Mouse (Mus musculus) MEL (cell line): Measurements from ENCODE around the gene Slc25a21. TPM values are rescaled to one million over a fixed set of nuclear protein-coding genes. Genes with fewer than 3 reads are reported as not detected.

ENCODE experiments used
- DNase-seq: peaks from one replicate; pipeline ENCODE4 v3.0.0; 2011; ENCODE audit warnings: low read depth, low spot score
- H3K27ac ChIP-seq: 2 replicates; pipeline ENCODE4 v1.5.1; 2012; ENCODE audit warnings: low read depth, mild to moderate bottlenecking, control low read depth, low read length, moderate library complexity; ENCODE audit not compliant: control insufficient read depth
- H3K27me3 ChIP-seq, 2 experiments: fragments of 150-350 bp in 1 of 2; sonication (generic) in 1 of 2; 2 replicates each; pipeline ENCODE4 v1.6.1; 2012; ENCODE audit warnings: low read length in 2 of 2, mild to moderate bottlenecking in 2 of 2, improper control_type of control experiment in 1 of 2, moderate library complexity in 1 of 2; ENCODE audit not compliant: insufficient read depth in 2 of 2, control insufficient read depth in 1 of 2
- H3K36me3 ChIP-seq, 2 experiments: 2 replicates each; pipeline ENCODE4 v1.6.1; 2012 to 2014; ENCODE audit warnings: low read length in 2 of 2, improper control_type of control experiment in 1 of 2, inconsistent platforms in 1 of 2, mild to moderate bottlenecking in 1 of 2; ENCODE audit not compliant: insufficient read depth in 2 of 2, control insufficient read depth in 1 of 2
- H3K4me1 ChIP-seq, 2 experiments: fragments of 150-350 bp in 1 of 2; sonication (generic) in 1 of 2; 2 replicates each; pipeline ENCODE4 v1.6.1; 2012; ENCODE audit warnings: low read length in 2 of 2, improper control_type of control experiment in 1 of 2, mild to moderate bottlenecking in 1 of 2; ENCODE audit not compliant: insufficient read depth in 2 of 2, control insufficient read depth in 1 of 2
- H3K4me3 ChIP-seq, 2 experiments: fragments of 150-350 bp in 1 of 2; sonication (generic) in 1 of 2; 2 replicates each; pipeline ENCODE4 v1.5.1; 2012; ENCODE audit warnings: low read depth in 2 of 2, low read length in 2 of 2, mild to moderate bottlenecking in 2 of 2, moderate library complexity in 2 of 2, control low read depth in 1 of 2, improper control_type of control experiment in 1 of 2; ENCODE audit not compliant: control insufficient read depth in 1 of 2, insufficient read depth in 1 of 2
- H3K79me2 ChIP-seq: 2 replicates; pipeline ENCODE4 v1.6.1; 2012; ENCODE audit warnings: mild to moderate bottlenecking, low read length, moderate library complexity; ENCODE audit not compliant: control insufficient read depth, poor library complexity, insufficient read depth
- H3K9ac ChIP-seq: 2 replicates; pipeline ENCODE4 v1.6.1; 2012; ENCODE audit warnings: low read depth, mild to moderate bottlenecking, control low read depth, low read length, moderate library complexity; ENCODE audit not compliant: control insufficient read depth, poor library complexity, severe bottlenecking
- H3K9me3 ChIP-seq: fragments of 150-350 bp; sonication (generic); replicated peaks from 2 replicates; pipeline ENCODE4 v1.6.1; 2012; ENCODE audit warnings: mild to moderate bottlenecking, low read length, improper control_type of control experiment, moderate library complexity; ENCODE audit not compliant: insufficient read depth
- CHD1 ChIP-seq: IDR thresholded peaks from 2 replicates; pipeline ENCODE4 v1.6.1; 2012; ENCODE audit warnings: low read depth, mild to moderate bottlenecking, inconsistent platforms, low read length, improper control_type of control experiment
- CHD2 ChIP-seq: IDR thresholded peaks from 2 replicates; pipeline ENCODE4 v1.6.1; 2011; ENCODE audit warnings: low read length, improper control_type of control experiment
- CTCF ChIP-seq, 3 experiments: IDR thresholded peaks in 2 of 3; conservative IDR thresholded peaks in 1 of 3; 2 replicates each; pipeline ENCODE4 v1.5.1; 2011 to 2012; ENCODE audit warnings: low read length in 3 of 3, low read depth in 2 of 3, mild to moderate bottlenecking in 2 of 3, improper control_type of control experiment in 1 of 3, inconsistent platforms in 1 of 3, mixed read lengths in 1 of 3, moderate library complexity in 1 of 3; ENCODE audit not compliant: control insufficient read depth in 1 of 3, insufficient read depth in 1 of 3, poor library complexity in 1 of 3, severe bottlenecking in 1 of 3
- E2F4 ChIP-seq: IDR thresholded peaks from 2 replicates; pipeline ENCODE4 v1.6.1; 2011; ENCODE audit warnings: low read depth, low read length, improper control_type of control experiment, borderline replicate concordance
- EP300 ChIP-seq, 2 experiments: IDR thresholded peaks; 2 replicates each; pipeline ENCODE4 v1.6.1; 2011; ENCODE audit warnings: improper control_type of control experiment in 2 of 2, low read length in 2 of 2, low read depth in 1 of 2, mild to moderate bottlenecking in 1 of 2
- ETS1 ChIP-seq: IDR thresholded peaks from 2 replicates; pipeline ENCODE4 v1.6.1; 2012; ENCODE audit warnings: low read depth, mild to moderate bottlenecking, inconsistent platforms, low read length, improper control_type of control experiment, moderate library complexity
- GABPA ChIP-seq: IDR thresholded peaks from 2 replicates; pipeline ENCODE4 v1.6.1; 2012; ENCODE audit warnings: low read depth, mild to moderate bottlenecking, inconsistent platforms, low read length, improper control_type of control experiment, moderate library complexity
- MEF2A ChIP-seq: IDR thresholded peaks from 2 replicates; pipeline ENCODE4 v1.6.1; 2014; ENCODE audit warnings: low read depth, mild to moderate bottlenecking, inconsistent platforms, low read length, improper control_type of control experiment; ENCODE audit not compliant: poor library complexity, insufficient replicate concordance, severe bottlenecking; ENCODE audit errors: extremely low read depth
- MXI1 ChIP-seq: IDR thresholded peaks from 2 replicates; pipeline ENCODE4 v1.6.1; 2011; ENCODE audit warnings: mild to moderate bottlenecking, low read depth, low read length, improper control_type of control experiment
- MYB ChIP-seq: IDR thresholded peaks from 2 replicates; pipeline ENCODE4 v1.6.1; 2011; ENCODE audit warnings: mild to moderate bottlenecking, low read depth, low read length, improper control_type of control experiment
- MYC ChIP-seq: IDR thresholded peaks from 2 replicates; pipeline ENCODE4 v1.6.1; 2011; ENCODE audit warnings: low read depth, mild to moderate bottlenecking, low read length, improper control_type of control experiment, moderate library complexity
- NELFE ChIP-seq: IDR thresholded peaks from 2 replicates; pipeline ENCODE4 v1.6.1; 2011; ENCODE audit warnings: low read depth, low read length, improper control_type of control experiment
- POLR2AphosphoS5 ChIP-seq: IDR thresholded peaks from 2 replicates; pipeline ENCODE4 v1.6.1; 2012; ENCODE audit warnings: low read depth, borderline replicate concordance, mild to moderate bottlenecking, inconsistent platforms, low read length, moderate library complexity, mixed read lengths
- TCF12 ChIP-seq: IDR thresholded peaks from 2 replicates; pipeline ENCODE4 v1.6.1; 2014; ENCODE audit warnings: low read depth, mild to moderate bottlenecking, inconsistent platforms, low read length, improper control_type of control experiment, moderate library complexity
- UBTF ChIP-seq: IDR thresholded peaks from 2 replicates; pipeline ENCODE4 v1.6.1; 2012; ENCODE audit warnings: low read depth, mild to moderate bottlenecking, inconsistent platforms, low read length, improper control_type of control experiment, moderate library complexity, borderline replicate concordance; ENCODE audit not compliant: insufficient read depth
- USF2 ChIP-seq, 2 experiments: IDR thresholded peaks; 2 replicates each; pipeline ENCODE4 v1.6.1; 2011 to 2012; ENCODE audit warnings: improper control_type of control experiment in 2 of 2, low read length in 2 of 2, borderline replicate concordance in 1 of 2, inconsistent platforms in 1 of 2, low read depth in 1 of 2, mild to moderate bottlenecking in 1 of 2; ENCODE audit not compliant: insufficient read depth in 1 of 2
- ZC3H11A ChIP-seq: IDR thresholded peaks from 2 replicates; pipeline ENCODE4 v1.6.1; 2012; ENCODE audit warnings: low read depth, mild to moderate bottlenecking, inconsistent platforms, low read length, improper control_type of control experiment
- ZKSCAN1 ChIP-seq: IDR thresholded peaks from 2 replicates; pipeline ENCODE4 v1.6.1; 2012; ENCODE audit warnings: low read depth, mild to moderate bottlenecking, inconsistent platforms, low read length, improper control_type of control experiment, moderate library complexity
- ZNF384 ChIP-seq: IDR thresholded peaks from 2 replicates; pipeline ENCODE4 v1.6.1; 2012; ENCODE audit warnings: low read depth, mild to moderate bottlenecking, inconsistent platforms, low read length, improper control_type of control experiment
- polyA plus RNA-seq, 2 experiments: library from polyadenylated mRNA; stranded (reverse) in 1 of 2; unstranded in 1 of 2; fragments of >175 nt in 1 of 2; fragments of >200 nt in 1 of 2; gene quantifications; 2 replicates each; pipeline versions ENCODE4 v1.2.1 to v1.2.4; 2012; ENCODE audit warnings: low replicate concordance in 2 of 2, low read depth in 1 of 2; ENCODE audit not compliant: insufficient read length in 2 of 2, insufficient read depth in 1 of 2, missing spikeins in 1 of 2
- total RNA-seq: library from RNA; depleted of rRNA; stranded (reverse); fragments of 300-350 nt; gene quantifications from 2 replicates; pipeline ENCODE4 v1.2.3, GENCODE M21; 2012

The Slc25a21 gene
- total and polyA plus RNA-seq, 3 experiments = 14.7 to 18.3 TPM; not detected in 1

DNA sequence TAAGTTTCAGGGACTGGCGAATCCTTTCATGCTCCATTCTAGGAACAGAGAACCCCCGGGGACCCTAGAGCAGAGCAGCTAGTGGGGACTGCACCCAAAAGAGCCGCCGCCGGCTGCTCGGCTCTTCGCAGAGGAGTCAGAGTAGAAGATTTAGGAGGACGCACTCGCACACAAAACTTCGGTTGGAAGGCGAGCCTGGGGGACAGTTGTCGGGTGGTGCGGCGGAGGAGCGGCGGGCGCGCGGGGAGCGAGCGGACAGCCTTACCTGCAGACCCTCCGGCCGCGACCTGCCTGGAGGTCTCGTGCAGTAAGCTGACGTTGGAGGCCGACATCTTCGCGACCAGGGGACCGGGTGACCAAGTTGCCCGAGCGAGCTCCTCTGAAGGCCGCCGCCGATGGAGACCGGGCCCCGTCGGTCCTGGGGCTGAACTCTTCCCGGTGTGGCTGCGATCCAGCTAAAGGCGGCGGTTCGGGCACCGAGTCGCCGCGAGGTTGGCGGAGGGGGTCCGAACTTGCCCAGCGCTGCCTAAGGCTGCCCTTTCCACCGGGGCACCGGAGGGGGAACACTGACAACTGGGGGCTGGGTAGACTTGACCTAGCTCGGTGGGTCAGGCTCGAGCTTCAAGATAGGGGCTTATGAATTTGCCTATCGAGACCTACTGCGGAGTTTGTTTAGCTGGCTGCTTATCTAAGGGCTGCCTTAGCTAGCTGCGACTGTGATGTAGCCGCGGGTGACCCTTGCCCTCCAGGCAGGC is 487 bp downstream of the Slc25a21 start (continued):
- TF ChIP-seq CTCF (IDR thresholded peaks at IDR 0.05 in 2 of 3, conservative IDR thresholded peaks at IDR 0.05 in 1 of 3; ENCODE audit: control insufficient read depth in 1 of 3, insufficient read depth in 1 of 3, low read depth in 2 of 3, low read length in 3 of 3, poor library complexity in 1 of 3, severe bottlenecking in 1 of 3) (no peak), USF2 (IDR thresholded peaks at IDR 0.05; ENCODE audit: borderline replicate concordance in 1 of 2, insufficient read depth in 1 of 2, low read depth in 1 of 2, low read length in 2 of 2) (no peak), CHD2 (no peak), E2F4 (no peak)

DNA sequence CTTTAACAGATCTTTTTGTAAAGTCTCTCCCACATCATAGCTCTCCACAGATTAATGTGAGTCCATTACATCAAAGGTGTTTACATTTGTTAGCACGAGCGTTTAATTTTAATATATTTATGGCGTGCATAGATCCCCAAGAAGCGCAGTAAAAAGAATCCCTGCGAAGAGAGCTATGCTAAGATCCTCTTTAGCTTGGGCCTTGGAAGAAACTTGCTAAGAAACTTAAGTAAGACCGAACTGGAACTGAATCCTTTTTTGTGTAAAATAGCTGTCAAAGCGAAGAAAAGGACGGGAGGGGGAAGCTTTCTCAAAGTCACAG is 1.0 kb downstream of the Slc25a21 start:
- peaks cover 0 to 13% of the 10 kb centered on the region in 2 experiments; a peak in 2 of 4 replicates for H3K36me3 ChIP-seq
- no peaks in the 10 kb centered on the region for H3K9me3 ChIP-seq
- peak overlapping the region; percentile 98 for H3K27ac ChIP-seq
- H3K9ac ChIP-seq = peak overlapping the region; percentile 96
- TF ChIP-seq GABPA = no peak
- TF ChIP-seq UBTF = no peak
- TF ChIP-seq EP300 (IDR thresholded peaks at IDR 0.05; ENCODE audit: low read depth in 1 of 2, low read length in 2 of 2) = 0 out of 4 replicates have a peak, but pooled peaks of 1 of the 2 experiments have one; percentile 4
- TF ChIP-seq POLR2AphosphoS5 = no peak
- no peak for TF ChIP-seq ETS1
- no peak for TF ChIP-seq ZNF384
- TF ChIP-seq NELFE = no peak
- peak; percentile 94 for TF ChIP-seq CHD1
- no peak for TF ChIP-seq MYB
- TF ChIP-seq MYC = no peak
- TF ChIP-seq MXI1 = peak; percentile 57
- TF ChIP-seq MEF2A = no peak
- no peak for TF ChIP-seq ZKSCAN1
- TF ChIP-seq TCF12 = 0 out of 2 replicates have a peak, but pooled peaks have one; percentile 24
- no peak for TF ChIP-seq ZC3H11A
- no peak for DNase-seq
- peak overlapping the region; percentile 85 to 99 for H3K4me3 ChIP-seq
- H3K4me1 ChIP-seq = peaks cover 8 to 10% of the 10 kb centered on the region in 2 experiments
- H3K27me3 ChIP-seq = no peaks in the 10 kb centered on the region
- peaks cover 13% of the 10 kb centered on the region for H3K79me2 ChIP-seq
